Mouse (Mus musculus) hindbrain, postnatal 0 days (tissue): ENCODE data around the gene Cyp2a4. TPM values are rescaled to one million over a fixed set of nuclear protein-coding genes. Genes with fewer than 3 reads are reported as not detected.
"Not testable (repeated sequence)": the region's sequence is repeated elsewhere in the genome, so short reads cannot be mapped to it uniquely, and the experiment has no call there.

Experiments used
- ATAC-seq: fragments of 200-750 bp; cut with Nextera tagmentation; 2 replicates; pipeline ENCODE4 v1.8.0; 2017; ENCODE audit warnings: mild to moderate bottlenecking, moderate TSS enrichment, moderate library complexity
- DNase-seq: peaks from one replicate; pipeline ENCODE4 v3.0.0-alpha.2; 2015; ENCODE audit warnings: low spot score
- H3K27ac ChIP-seq: fragments of 300-500 bp; sonication (generic); 2 replicates; pipeline ENCODE4 v1.5.1; 2014; ENCODE audit warnings: mild to moderate bottlenecking
- H3K27me3 ChIP-seq: fragments of 300-500 bp; sonication (generic); 2 replicates; pipeline ENCODE4 v1.6.1; 2014; ENCODE audit warnings: low read length, mixed read lengths; ENCODE audit not compliant: insufficient read depth
- H3K36me3 ChIP-seq: fragments of 300-500 bp; sonication (generic); 2 replicates; pipeline ENCODE4 v1.6.1; 2014; ENCODE audit warnings: low read length, mixed read lengths; ENCODE audit not compliant: insufficient read depth
- H3K4me1 ChIP-seq: fragments of 300-500 bp; sonication (generic); 2 replicates; pipeline ENCODE4 v1.6.1; 2014; ENCODE audit warnings: antibody characterized with exemption, low read length, mixed read lengths; ENCODE audit not compliant: insufficient read depth
- H3K4me2 ChIP-seq: fragments of 300-500 bp; sonication (generic); 2 replicates; pipeline ENCODE4 v1.6.1; 2014; ENCODE audit warnings: low read depth, mild to moderate bottlenecking, low read length, moderate library complexity, mixed read lengths
- H3K4me3 ChIP-seq: fragments of 300-500 bp; sonication (generic); 2 replicates; pipeline ENCODE4 v1.5.1; 2014; ENCODE audit warnings: low read length
- H3K9ac ChIP-seq: fragments of 300-500 bp; sonication (generic); replicated peaks from 2 replicates; pipeline ENCODE4 v1.6.1; 2014; ENCODE audit warnings: mild to moderate bottlenecking, low read length, moderate library complexity, mixed read lengths
- H3K9me3 ChIP-seq: fragments of 300-500 bp; sonication (generic); 2 replicates; pipeline ENCODE4 v1.6.1; 2016; ENCODE audit warnings: low read length, mixed read lengths
- WGBS: fragments of 180-500 bp; shearing (Covaris S2); extraction: QIAGEN DNeasy Blood & Tissue Kit; methylation state at CpG from one replicate; pipeline ENCODE4 v1.1.7; 2014; 5-methylcytosine and 5-hydroxymethylcytosine counted together
- polyA plus RNA-seq: library from polyadenylated mRNA; unstranded; fragments of >200 nt; fragmentation: Nextera tagmentation; extraction: Ambion mirVana; gene quantifications from 2 replicates; pipeline ENCODE4 v1.2.1, GENCODE M21; 2015
- total RNA-seq: library from RNA; depleted of rRNA; stranded (reverse); fragments of >200 nt; gene quantifications from 2 replicates; pipeline ENCODE4 v1.2.3, GENCODE M21; 2014; rRNA removed

The Cyp2a4 gene
- total RNA-seq (not detected in 2 replicates), polyA plus RNA-seq (not detected in 2 replicates)

- H3K36me3 ChIP-seq, H3K9me3 ChIP-seq, ATAC-seq, H3K4me2 ChIP-seq, H3K9ac ChIP-seq, H3K27ac ChIP-seq, H3K4me3 ChIP-seq, DNase-seq, H3K27me3 ChIP-seq, H3K4me1 ChIP-seq: not testable (repeated sequence)
- WGBS = 50% methylated on average over 2 of the region's 2 CpGs
These were observed at the start of gene Cyp2a4 for GRCm38 (mm10) chr7:26306926-26307325. TSS of gene Cyp2a4 (plus strand) at chr7:26307169.

GRCm38 (mm10) chr7:26260034-26260433 is 46.9 kb upstream of the Cyp2a4 start, which contains the start of gene Vmn1r184:
TSS of gene Vmn1r184 (plus strand) at chr7:26260334.
- not testable (repeated sequence) for DNase-seq, H3K27ac ChIP-seq, H3K4me1 ChIP-seq, H3K4me3 ChIP-seq, H3K9ac ChIP-seq, H3K36me3 ChIP-seq, ATAC-seq, H3K27me3 ChIP-seq, H3K4me2 ChIP-seq, H3K9me3 ChIP-seq
- WGBS = 84% methylated on average over 1 of the region's 1 CpGs

- H3K4me2 ChIP-seq, H3K27me3 ChIP-seq, ATAC-seq, DNase-seq, H3K4me1 ChIP-seq, H3K4me3 ChIP-seq, H3K9me3 ChIP-seq, H3K36me3 ChIP-seq, H3K9ac ChIP-seq, H3K27ac ChIP-seq: not testable (repeated sequence)
- 83% methylated on average over 8 of the region's 8 CpGs for WGBS
These were observed 3.4 kb upstream of the Cyp2a4 start for GRCm38 (mm10) chr7:26303429-26304166.

- not testable (repeated sequence) for H3K4me2 ChIP-seq, H3K9me3 ChIP-seq, H3K9ac ChIP-seq, H3K36me3 ChIP-seq, H3K4me3 ChIP-seq, DNase-seq, ATAC-seq, H3K27ac ChIP-seq, H3K4me1 ChIP-seq, H3K27me3 ChIP-seq
- WGBS = 81% methylated on average over 4 of the region's 4 CpGs
These were observed 4.8 kb downstream of the Cyp2a4 start for GRCm38 (mm10) chr7:26311786-26312185.

GRCm38 (mm10) chr7:26315194-26315593 is 8.2 kb downstream of the Cyp2a4 start:
- DNase-seq, H3K9ac ChIP-seq, H3K4me3 ChIP-seq, ATAC-seq, H3K27me3 ChIP-seq, H3K4me2 ChIP-seq, H3K9me3 ChIP-seq, H3K4me1 ChIP-seq, H3K36me3 ChIP-seq, H3K27ac ChIP-seq: not testable (repeated sequence)
- 78% methylated on average over 2 of the region's 2 CpGs for WGBS

GRCm38 (mm10) chr7:26315809-26316208 is 8.8 kb downstream of the Cyp2a4 start:
- H3K27ac ChIP-seq, H3K36me3 ChIP-seq, ATAC-seq, H3K9me3 ChIP-seq, H3K27me3 ChIP-seq, H3K4me2 ChIP-seq, H3K9ac ChIP-seq, H3K4me3 ChIP-seq, DNase-seq, H3K4me1 ChIP-seq: not testable (repeated sequence)
- 84% methylated on average over 4 of the region's 4 CpGs for WGBS

- H3K4me2 ChIP-seq, H3K9me3 ChIP-seq, H3K9ac ChIP-seq, H3K4me3 ChIP-seq, ATAC-seq, H3K4me1 ChIP-seq, H3K36me3 ChIP-seq, DNase-seq, H3K27ac ChIP-seq, H3K27me3 ChIP-seq: not testable (repeated sequence)
- 55% methylated on average over 3 of the region's 3 CpGs for WGBS
These were observed 13.4 kb downstream of the Cyp2a4 start for GRCm38 (mm10) chr7:26320361-26320760.

GRCm38 (mm10) chr7:26350177-26350576 is 43.2 kb downstream of the Cyp2a4 start:
- not testable (repeated sequence) for H3K27ac ChIP-seq, H3K9me3 ChIP-seq, H3K27me3 ChIP-seq, H3K4me3 ChIP-seq, DNase-seq, ATAC-seq, H3K4me1 ChIP-seq, H3K9ac ChIP-seq, H3K36me3 ChIP-seq, H3K4me2 ChIP-seq

GRCm38 (mm10) chr7:26352258-26352657 is 45.3 kb downstream of the Cyp2a4 start:
- not testable (repeated sequence) for H3K27me3 ChIP-seq, ATAC-seq, DNase-seq, H3K4me2 ChIP-seq, H3K27ac ChIP-seq, H3K9ac ChIP-seq, H3K9me3 ChIP-seq, H3K4me3 ChIP-seq, H3K36me3 ChIP-seq, H3K4me1 ChIP-seq
- WGBS = 80% methylated on average over 2 of the region's 3 CpGs

- not testable (repeated sequence) for ATAC-seq, H3K27me3 ChIP-seq, H3K36me3 ChIP-seq, H3K9me3 ChIP-seq, H3K4me1 ChIP-seq, DNase-seq, H3K9ac ChIP-seq, H3K27ac ChIP-seq, H3K4me2 ChIP-seq, H3K4me3 ChIP-seq
- WGBS = 82% methylated on average over 5 of the region's 6 CpGs
These were observed 49.8 kb downstream of the Cyp2a4 start for GRCm38 (mm10) chr7:26356719-26357118.
